Mouse (Mus musculus) frontal cortex, adult 2 months (tissue): Measurements from ENCODE around the gene Zbtb37. TPM values are rescaled to one million over a fixed set of nuclear protein-coding genes. Genes with fewer than 3 reads are reported as not detected.
A peak's percentile ranks its signal among the peaks of the same experiment; 100 is the strongest.
"Not testable (repeated sequence)": the region's sequence is repeated elsewhere in the genome, so short reads cannot be mapped to it uniquely, and the experiment has no call there.

Experiments used
- DNase-seq, 2 experiments: peaks; one replicate each; pipeline ENCODE4 v3.0.0; 2022; ENCODE audit warnings: low spot score in 1 of 2; ENCODE audit errors: extremely low spot score in 1 of 2
- polyA plus RNA-seq: library from polyadenylated mRNA; depleted of rRNA; stranded (reverse); fragments of >200 nt; gene quantifications from 2 replicates; pipeline ENCODE4 v1.2.3, GENCODE M21; 2012

Zbtb37 gene
- polyA plus RNA-seq, 1 experiment: 5.4 TPM

DNA sequence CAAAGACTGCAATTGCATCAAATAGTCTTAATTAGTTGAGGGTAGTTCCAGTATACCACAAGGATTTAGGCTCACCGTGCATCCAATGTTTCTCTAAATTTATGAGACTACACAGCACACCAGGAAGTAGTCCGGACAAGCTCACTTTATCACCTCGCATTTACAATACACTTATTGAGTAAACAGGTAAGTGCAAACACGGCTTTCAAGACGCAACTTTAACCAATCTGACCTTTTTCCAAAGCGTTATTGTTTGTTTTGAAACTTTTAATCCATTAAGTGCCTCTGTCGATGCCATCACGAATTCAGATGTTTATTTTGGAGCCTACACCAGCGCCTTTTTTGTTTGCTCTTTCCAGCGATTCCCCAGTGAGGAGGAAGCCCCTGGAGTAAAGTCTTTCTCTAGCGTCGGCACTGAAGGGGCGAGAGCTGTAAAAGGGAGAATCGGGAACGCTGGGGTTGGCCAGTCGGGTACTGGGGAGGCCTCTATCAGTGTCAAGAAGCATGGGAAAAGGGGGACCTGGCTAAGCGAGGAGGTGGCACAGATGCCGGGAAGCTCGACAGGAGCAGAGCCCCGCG, 704 bp downstream of the Zbtb37 start:
- no peak for DNase-seq

DNA sequence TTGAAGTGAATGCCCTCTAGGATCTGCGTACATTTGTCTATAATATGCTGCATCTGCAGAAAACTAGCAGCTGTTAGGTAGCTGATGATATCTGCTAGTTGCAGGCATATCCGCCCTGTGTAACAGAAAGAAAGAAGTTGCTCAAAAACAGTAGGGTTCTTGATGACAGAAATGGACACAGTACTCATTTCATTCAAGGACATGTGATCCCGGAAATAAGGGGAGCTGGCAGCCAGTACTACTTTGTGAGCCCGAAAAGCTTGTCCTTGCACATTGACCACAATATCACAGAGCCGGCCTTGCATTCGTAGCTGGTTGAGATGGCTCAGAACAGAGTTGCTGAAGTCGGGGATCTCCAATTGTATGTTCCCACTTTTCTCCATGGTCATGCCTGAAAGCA, 2.3 kb downstream of the Zbtb37 start:
- no peak for DNase-seq

DNA sequence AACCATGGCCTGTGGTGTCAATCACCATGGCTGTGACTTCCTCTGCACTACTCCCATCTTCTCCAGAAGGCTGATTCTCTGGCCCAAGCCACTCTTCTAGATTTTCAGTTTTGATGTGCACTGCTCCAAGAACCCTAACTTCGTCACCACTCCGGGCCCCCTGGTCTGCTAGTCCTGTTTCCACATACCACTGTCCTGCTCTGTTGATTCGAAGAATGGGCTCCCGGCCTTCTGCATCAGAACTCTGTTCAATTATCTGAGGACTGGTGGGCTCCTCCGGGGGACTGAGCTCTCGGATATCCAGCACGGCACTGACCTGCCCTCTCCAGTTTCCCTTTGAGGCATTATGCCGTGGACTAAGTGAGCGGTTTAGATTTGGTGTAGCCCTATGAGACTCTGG, 2.8 kb downstream of the Zbtb37 start:
- DNase-seq: no peak

DNA sequence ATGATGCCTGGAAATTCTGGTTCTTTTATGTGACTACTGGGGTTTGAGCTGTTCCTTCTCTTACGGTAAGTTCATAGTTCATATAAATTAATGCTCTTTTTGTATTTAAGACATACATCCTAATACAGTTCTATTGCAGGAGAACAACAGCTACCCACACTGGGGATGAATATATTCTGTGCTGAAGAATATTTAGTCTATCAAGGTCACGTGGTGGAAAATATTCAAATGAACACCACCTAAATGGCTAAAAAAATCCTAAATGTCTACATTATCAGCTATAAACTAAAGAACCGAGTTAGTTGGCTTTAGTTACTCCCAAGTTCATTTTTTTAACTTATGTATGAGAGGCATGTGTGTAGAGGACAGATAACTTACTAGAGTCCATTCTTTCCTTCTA, 4.6 kb downstream of the Zbtb37 start:
- no peak for DNase-seq

DNA sequence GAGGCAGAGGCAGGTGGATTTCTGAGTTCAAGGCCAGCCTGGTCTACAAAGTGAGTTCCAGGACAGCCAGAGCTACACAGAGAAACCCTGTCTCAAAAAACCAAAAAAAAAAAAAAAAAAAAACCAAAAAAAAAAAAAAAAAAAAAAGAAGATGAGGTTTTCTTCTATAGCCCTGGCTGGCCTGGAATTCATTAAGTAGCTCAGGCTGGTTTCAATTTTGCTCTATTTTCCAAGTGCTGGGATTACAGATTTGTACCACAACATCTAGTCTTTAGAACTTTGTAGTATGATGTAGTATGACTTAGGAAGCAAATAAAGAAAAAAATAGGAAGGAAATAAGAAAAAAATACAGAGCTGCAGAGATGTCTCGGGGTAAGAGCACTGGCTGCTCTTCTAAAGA, 6.2 kb downstream of the Zbtb37 start:
- DNase-seq: not testable (repeated sequence)

DNA sequence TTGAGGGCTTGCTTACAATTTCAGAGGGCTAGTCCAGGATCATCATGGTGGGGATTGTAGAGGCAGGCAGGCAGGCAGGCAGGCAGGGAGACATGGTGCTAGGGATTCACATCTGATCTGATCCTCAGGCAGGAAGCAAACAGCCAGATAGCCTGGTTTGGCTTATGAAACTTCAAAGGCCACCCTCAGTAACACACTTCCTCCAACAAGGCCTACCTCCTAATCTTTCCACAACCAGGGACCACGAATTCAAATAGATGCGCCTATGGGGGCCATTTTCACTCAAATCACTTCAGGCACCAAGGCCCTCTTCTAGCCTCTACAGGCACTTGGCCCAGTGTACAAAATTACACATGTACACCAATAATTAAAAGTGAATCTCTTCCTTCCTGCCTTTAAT, 7.5 kb downstream of the Zbtb37 start:
- DNase-seq: no peak

DNA sequence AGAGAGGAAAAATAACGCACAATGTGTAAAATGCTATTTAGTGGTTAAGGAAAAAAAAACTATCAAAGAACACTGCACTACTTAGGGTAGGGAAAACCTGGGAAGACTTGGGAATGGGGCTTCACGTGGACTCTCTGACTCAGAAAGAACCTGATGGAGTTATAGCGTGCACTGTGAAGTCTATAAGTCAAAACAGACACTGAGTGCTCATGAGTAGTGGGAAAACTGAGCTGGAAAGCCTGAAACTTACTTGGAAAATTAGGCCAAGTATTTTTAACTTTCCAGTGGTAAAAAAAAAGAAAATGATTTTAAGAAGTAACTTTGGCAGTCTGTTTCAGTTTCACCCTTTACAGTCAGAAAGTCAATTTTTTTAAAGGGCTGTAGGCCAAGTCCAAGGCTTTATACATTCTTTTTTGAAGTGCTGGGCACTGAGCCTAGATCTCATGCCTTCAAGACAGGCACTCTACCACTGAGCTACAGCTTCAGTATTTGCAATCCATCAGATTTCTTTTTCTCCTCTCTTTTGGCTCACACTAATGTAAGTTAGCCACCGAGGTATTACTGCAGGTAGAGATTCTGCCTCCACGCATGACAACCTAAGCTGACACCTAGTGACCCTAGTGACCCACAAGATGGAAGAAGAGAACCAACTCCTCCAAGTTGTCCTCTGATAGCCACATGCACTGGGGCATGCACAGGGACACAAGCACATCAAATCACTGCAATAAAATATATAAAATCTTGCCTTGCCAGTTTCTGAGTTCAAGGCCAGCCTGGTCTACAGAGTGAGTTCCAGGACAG, 9.0 kb downstream of the Zbtb37 start:
- DNase-seq: peak in 1 of 2 experiments; percentile 14

DNA sequence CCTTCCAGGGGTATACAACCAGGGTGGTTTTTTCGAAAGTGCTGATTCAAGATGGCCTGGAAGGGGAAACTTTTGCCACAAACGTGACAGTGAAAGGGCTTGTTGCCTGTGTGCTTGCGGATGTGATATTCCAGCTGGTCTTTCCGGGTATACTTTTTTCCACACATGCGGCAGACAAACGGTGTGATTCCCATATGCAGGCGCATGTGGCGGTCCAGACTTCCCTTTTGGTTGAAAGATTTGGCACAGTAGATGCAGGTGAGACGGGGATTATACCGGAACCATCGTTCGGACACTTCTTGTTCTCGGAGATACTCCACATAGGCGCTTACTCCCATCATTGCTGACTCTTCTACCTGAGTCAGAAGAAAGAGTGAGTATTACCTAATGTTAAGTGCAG, 14.6 kb downstream of the Zbtb37 start:
- DNase-seq: no peak

DNA sequence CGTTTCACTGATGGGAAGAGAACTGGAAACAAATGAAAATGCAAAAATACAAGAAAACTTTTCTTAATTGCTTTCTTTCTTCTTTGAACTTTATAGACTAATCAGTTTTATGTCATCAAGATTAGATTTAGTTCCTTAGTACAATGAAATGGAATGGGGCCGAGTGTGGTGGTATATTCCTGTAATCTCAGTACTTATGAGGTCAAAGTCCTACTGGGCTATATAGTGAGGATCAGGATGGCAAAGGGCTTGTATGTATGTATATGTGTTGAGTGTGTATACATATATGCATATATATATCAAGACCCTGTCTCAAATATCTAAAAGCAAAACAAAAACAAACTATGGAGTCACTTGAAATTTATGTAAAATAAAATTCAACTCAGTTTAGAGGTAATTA, 18.3 kb downstream of the Zbtb37 start:
- DNase-seq: no peak

DNA sequence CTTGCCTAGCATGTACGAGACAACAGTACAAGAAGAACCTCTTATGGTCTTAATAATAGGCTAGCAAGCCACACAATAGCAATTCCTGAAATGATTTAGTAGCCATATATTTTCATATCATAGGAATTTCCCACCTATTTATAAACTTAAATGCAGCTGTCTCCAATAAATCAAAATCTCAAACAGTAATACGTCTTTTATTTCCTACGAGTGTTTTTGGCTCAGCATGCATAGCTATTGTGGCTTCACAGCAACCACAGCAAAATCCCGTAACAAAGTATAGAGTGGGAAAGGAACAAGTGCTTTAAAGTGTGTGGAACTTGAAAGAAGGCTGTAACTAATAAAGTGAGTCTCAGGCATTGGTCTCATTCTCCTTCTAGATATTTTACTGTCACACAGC, 24.2 kb downstream of the Zbtb37 start:
- DNase-seq: no peak

DNA sequence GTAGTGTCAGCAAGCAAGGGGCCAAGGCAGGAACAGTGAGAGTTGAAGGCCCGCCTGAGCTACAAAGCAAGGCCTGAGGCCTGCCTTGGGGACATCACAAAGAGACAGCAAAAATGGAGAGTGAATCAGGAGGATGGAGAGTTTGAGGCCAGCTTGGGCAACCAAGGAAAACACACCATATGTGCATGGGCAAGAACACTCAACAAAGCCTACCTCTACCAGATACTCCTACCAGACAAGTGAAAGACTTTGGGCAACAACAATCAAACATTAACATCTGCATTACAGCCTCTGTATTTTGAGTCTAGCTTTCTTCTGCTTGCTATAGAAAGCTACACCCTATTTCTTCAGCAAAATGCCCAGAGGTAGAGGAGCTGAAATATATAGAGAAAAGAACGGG, 26.6 kb downstream of the Zbtb37 start:
- no peak for DNase-seq

DNA sequence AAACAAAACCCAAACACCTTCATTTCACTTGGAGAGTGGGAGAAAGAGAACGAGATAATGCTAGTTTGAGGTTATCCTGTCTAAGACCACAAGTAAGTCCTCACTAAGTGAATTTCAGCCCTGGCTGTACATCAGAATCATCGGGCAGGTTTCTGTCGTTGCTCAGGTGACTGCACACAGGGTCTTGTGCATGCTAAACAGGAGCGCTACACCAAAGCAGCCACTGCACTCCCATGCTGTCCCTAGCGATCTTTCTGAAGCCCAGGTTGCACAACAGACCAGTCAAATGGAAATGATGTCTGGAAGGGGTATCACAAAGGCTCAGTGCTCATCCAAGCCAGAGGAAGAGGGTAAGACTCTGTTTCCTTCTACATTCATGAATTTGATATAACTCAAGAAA, 28.2 kb downstream of the Zbtb37 start:
- DNase-seq: no peak

DNA sequence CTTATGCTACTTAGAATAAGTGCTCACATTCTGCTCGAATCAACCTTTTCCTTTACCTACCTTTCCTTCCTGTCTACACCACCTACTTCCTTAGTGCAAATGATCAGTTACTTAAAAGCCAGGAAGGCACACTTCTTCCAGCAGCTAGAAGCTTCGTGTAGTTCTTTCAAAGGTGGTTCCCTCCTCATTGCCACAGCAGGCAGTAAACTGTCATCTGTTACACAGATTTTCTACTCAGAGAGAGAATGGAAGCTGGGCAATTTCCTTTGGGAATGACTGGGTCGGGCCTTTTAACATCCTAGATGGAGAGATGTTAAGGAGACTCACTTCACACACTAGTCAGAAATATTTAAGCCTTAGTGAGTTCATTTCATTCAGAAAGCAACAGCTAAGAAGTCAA, 29.1 kb downstream of the Zbtb37 start:
- no peak for DNase-seq

DNA sequence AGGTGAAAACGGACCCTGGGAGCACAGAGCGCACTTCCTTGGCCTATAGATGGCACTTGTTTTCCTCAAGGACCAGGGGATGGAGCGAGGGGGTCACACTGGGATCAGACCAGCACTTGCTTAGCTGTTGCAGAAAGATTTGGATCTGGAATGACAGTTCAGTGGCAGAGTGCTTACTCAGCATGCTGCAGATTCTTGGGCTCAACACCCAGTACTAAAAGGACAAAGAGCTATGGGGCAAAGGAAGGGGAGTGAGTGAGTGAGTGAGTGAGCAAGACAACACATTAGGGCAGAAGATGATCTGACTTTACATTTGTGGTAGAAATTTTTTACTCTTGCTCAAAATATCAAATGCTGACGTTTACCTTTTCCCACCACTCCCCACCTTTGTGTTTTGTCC, 29.7 kb downstream of the Zbtb37 start:
- DNase-seq: no peak

DNA sequence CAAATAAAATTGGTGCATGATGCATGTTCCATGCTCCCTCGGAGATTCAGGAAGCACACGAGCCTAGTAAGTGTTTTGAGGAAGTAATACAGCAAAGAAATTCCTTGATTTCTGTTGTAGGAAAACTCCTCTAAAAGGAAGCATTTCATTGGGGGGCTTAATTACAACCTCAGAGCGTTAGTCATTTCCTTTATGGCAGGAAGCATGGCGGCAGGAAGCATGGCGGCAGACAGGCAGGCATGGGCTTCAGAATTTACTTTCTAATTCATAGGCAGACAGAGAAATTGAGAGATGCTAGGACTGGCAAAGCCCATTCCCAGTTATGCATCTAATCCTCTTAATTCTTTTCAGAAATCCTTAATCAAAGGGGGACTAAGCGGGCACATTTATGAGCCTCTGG, 40.8 kb downstream of the Zbtb37 start:
- no peak for DNase-seq

DNA sequence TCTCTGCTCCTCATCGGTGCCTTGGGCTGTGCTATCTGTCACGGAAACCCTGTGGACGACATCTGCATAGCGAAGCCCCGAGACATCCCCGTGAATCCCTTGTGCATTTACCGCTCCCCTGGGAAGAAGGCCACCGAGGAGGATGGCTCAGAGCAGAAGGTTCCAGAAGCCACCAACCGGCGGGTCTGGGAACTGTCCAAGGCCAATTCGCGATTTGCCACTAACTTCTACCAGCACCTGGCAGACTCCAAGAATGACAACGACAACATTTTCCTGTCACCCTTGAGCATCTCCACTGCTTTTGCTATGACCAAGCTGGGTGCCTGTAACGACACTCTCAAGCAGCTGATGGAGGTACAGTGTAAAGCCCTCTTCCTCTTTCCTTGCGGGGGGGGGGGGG, 45.3 kb downstream of the Zbtb37 start:
- no peak for DNase-seq

DNA sequence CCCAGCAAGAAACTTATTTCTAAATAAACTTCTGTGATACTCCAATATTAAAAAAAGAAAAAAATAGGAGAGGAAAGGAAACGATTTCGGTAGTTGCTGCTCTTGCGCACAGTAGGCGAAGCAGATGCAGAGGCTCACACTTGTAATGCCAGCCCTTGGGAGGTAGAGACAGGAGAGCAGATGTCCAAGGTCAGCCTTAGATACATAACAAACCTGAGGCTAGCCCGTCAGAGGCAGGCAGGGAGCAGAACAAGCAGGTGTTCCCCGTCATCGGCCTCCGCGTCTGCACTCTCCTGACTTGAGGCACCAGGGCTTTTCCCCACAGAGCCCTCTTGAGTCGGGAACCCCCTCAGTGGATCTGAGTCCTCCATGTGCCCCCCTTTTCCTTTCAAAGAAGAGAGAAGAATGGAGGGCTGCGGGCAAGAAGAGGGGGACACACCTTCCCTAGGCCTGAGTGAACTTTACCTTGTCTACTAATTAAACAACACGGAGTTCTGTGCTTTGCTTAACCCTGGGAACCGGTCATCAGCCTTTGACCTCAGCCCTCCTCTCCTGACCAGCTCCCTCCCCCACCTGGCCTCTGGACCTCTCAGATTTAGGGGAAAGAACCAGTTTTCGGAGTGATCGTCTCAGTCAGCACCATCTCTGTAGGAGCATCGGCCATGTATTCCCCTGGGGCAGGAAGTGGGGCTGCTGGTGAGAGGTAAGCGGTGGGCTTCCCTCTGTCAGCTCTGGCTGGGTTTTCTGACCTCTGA, 47.6 kb downstream of the Zbtb37 start:
- DNase-seq: no peak

DNA sequence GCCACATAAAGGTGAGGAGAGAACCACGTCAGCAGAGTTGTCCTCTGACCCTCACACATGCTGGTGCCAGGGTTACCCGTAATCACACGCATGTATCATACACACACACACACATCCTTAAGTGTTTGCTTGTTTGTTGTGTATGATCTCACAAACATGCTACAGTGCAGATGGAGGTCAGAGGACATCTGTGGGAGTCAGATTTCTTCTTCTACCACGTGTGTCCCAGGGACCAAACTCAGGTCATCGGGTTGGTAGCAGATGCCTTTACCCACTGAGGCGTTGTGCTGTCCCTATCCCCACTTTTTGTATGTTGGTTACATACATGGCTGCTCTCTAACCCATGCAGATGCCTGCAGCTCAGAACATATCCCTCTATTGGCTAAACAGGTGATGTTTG, 49.2 kb downstream of the Zbtb37 start:
- no peak for DNase-seq

DNA sequence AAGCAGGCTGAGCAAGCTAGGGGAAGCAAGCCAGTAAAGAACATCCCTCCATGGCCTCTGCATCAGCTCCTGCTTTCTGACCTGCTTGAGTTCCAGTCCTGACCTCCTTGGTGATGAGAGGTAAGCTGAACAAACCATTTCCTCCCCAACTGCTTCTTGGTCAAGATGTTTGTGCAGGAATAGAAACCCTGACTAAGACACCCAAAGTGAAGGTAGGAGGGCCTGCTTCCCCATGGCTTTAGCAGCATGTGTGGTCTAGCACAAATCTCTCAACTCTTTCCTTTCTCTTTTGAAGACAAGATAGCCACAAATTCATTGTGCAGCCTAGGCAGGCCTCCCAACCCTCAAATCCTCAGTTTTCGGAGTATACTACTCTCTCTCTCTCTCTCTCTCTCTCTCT, 49.9 kb downstream of the Zbtb37 start:
- not testable (repeated sequence) for DNase-seq

DNA sequence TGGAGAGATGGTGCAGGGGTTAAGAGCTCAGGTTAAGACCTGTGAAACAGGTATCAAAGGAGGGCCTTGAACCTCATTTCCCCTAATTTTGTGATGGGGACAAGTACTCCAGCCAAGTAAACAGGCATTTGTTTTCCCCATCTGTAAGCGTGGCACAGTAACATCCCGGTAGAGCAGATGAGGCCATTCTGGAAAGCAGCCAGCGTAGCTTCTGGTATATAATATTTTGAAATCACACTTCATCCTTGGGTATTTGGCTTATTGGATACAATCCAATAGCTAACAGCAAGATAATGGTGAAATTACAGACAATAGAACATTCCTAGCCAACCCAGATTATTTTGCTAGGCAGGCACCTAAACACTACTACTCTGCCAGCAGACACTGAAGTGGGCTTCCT, 51.8 kb downstream of the Zbtb37 start:
- no peak for DNase-seq

DNA sequence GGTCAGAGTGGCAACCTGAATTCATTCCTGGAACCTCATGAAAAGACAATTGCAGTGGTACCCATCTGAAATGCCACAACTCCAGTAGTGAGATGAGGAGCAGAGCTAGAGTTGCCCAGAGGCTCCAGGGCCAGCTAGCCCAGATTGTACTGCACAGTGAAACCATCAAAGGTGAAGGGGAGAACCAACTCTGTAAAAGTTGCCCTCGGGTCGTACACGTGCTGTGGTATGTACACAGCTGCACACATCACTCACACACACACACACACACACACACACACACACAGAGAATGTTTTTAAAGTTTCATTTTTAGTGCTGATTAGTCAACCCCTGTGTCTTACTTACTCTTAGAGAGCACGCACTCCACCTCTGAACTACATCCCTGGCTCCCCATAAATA, 53.3 kb downstream of the Zbtb37 start:
- no peak for DNase-seq
